Mouse (Mus musculus) lung, adult 2 months (tissue): Measurements from ENCODE around the gene Natd1.

ENCODE experiments used
- CTCF ChIP-seq: fragments of 200-500 bp; IDR thresholded peaks from 2 replicates; pipeline ENCODE4 v1.5.1; 2011; ENCODE audit warnings: mild to moderate bottlenecking, low read length, control low read depth; ENCODE audit not compliant: insufficient read depth
- POLR2A ChIP-seq: fragments of 200-500 bp; IDR thresholded peaks from 2 replicates; pipeline ENCODE4 v1.6.1; 2011; ENCODE audit warnings: low read depth, mild to moderate bottlenecking, control low read depth, low read length, borderline replicate concordance; ENCODE audit errors: extremely low read depth

DNA sequence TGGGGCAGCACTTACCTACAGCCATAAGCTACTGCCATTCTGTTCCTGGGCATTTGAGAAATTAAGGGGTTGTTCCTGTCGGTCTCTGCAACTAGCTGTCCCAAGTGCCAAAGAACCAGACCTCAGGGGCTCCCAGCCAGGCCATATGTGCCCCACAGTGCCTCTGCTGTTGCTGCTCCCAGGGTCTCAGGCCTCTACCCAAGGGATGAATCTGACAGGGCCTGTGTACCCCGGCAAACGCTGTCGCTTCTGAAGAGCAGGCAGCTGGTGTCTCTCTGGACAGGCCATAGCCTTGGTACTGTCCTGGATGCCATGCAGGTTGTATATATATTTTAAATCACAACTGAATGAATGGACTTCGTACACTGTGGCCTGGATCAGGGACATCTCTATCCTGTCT, 37.3 kb upstream of the Natd1 start:
- no peak for TF ChIP-seq CTCF
- no peak for TF ChIP-seq POLR2A
